29 mouse cellular contexts compared by ENCODE assay signal in the genomic region with DNA sequence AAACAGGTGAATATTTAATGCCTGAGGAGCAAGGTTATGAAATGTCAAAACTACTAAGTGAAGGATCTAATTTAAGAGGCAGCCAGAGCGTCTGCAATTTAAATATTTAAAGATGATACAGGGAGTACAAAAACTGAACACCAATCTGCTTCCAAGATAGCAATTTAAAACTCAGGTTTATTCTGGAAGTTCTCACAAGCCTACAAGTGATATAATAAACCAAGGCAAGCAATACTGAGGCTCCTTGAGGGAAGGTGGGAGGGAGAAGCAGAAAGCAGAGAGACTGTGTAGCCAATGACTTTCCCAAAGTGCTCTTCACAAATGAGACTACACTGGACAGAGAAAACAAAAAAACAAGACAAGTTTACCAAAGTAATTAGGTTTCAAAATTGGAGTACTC.
"Had no signal": no experiment of that assay in that cellular context is flagged by ENCODE, and none has a peak within 500 bp of the region (broad histone marks: within the 10 kb centered on the region; RNA-seq: fewer than 3 reads in every experiment).

No protein-coding gene starts in this region.

- ATAC-seq: liver, embryonic 12.5 days; liver, postnatal 0 days; lung, postnatal 0 days; midbrain, embryonic 13.5 days; midbrain, embryonic 15.5 days; midbrain, embryonic 16.5 days had no signal

- DNase-seq: left cerebral cortex, postnatal 4 days; liver; liver, embryonic 13.5 days; liver, postnatal 0 days; lung, adult 18-20 months; lung, adult 2 months; lung, embryonic 14.5 days; lung, postnatal 10 days; lung, postnatal 14 days; lung, postnatal 36 days; lung, postnatal 4 days; midbrain, embryonic 14.5 days had no signal

- H3K9me3 ChIP-seq: limb, embryonic 10.5 days; limb, embryonic 12.5 days; limb, embryonic 13.5 days; limb, embryonic 15.5 days; liver, embryonic 12.5 days; liver, embryonic 13.5 days; liver, embryonic 15.5 days; lung, embryonic 15.5 days; midbrain, embryonic 12.5 days; midbrain, embryonic 13.5 days; midbrain, embryonic 15.5 days; neural tube, embryonic 12.5 days had no signal

- H3K27ac ChIP-seq: limb, embryonic 10.5 days; limb, embryonic 12.5 days; limb, embryonic 13.5 days; limb, embryonic 15.5 days; liver, embryonic 12.5 days; liver, embryonic 13.5 days; liver, embryonic 14.5 days; liver, embryonic 15.5 days; lung, embryonic 15.5 days; macrophage; midbrain, embryonic 12.5 days; midbrain, embryonic 13.5 days; midbrain, embryonic 15.5 days; neural tube, embryonic 12.5 days had no signal

- H3K27me3 ChIP-seq: limb, embryonic 12.5 days; limb, embryonic 13.5 days; limb, embryonic 15.5 days; liver, embryonic 12.5 days; liver, embryonic 13.5 days; liver, embryonic 15.5 days; lung, embryonic 15.5 days; megakaryocyte, embryonic 14.5 days; midbrain, embryonic 12.5 days; midbrain, embryonic 13.5 days; midbrain, embryonic 15.5 days; neural tube, embryonic 12.5 days had no signal

- H3K4me1 ChIP-seq: limb, embryonic 10.5 days; limb, embryonic 12.5 days; limb, embryonic 13.5 days; limb, embryonic 15.5 days; liver, embryonic 12.5 days; liver, embryonic 13.5 days; liver, embryonic 15.5 days; lung, embryonic 15.5 days; megakaryocyte, embryonic 14.5 days; midbrain, embryonic 12.5 days; neural tube, embryonic 12.5 days had no signal

- H3K36me3 ChIP-seq: limb, embryonic 10.5 days; limb, embryonic 12.5 days; limb, embryonic 13.5 days; limb, embryonic 15.5 days; liver, embryonic 12.5 days; liver, embryonic 13.5 days; liver, embryonic 15.5 days; lung, embryonic 15.5 days; midbrain, embryonic 12.5 days; neural tube, embryonic 12.5 days had no signal

- H3K4me3 ChIP-seq: limb, embryonic 10.5 days; limb, embryonic 12.5 days; limb, embryonic 13.5 days; limb, embryonic 15.5 days; liver, embryonic 12.5 days; liver, embryonic 13.5 days; liver, embryonic 15.5 days; lung, embryonic 15.5 days; megakaryocyte, embryonic 14.5 days; midbrain, embryonic 12.5 days; midbrain, embryonic 13.5 days; midbrain, embryonic 15.5 days; myocyte; neural tube, embryonic 12.5 days had no signal
